Mouse (Mus musculus): ENCODE data around the gene Hivep2. TPM values are rescaled to one million over a fixed set of nuclear protein-coding genes. Genes with fewer than 3 reads are reported as not detected.

Hivep2 gene
- polyA plus RNA-seq, 1 experiment from 2014 or later: 6.9 TPM

DNA sequence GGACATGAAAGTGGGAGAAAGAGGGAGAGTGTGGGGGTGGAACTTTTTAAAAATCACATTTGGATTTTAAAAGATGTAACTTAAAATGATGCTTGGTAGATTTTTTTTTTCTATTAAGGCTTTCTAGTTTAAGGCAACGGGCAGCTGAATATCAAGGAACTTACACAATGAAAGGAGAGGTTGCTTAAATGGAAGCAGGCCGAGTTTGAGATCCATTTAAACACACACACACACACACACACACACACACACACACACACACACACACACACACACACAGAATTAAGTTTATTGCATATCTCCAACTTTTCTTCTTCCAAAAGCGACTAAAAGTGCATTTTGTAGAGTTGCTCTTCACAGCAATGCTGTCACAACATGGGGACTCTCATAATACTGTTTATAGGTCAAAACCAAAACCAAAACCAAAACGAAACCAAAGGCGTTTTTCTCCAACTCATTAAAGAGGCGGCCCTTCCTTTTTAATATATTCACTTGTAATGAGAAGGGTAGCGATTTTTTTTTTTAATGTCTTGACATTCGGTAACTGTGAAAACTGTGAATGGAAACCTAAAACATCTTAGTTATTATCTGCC, 1.9 kb upstream of the Hivep2 start:
- Histone ChIP-seq H3K27me3 (replicated peaks) (no peaks in the 10 kb centered on the region), H3K9ac (peak overlapping the region; percentile 88), H3K4me2 (replicated peaks) (peak overlapping the region; percentile 98), H3K4me1 (peaks cover 5% of the 10 kb centered on the region; the same call in 1 of the 2 replicates), H3K9me3 (no peaks in the 10 kb centered on the region), H3K27ac (no peak overlapping the region), H3K36me3 (no peaks in the 10 kb centered on the region), H3K4me3 (peak overlapping the region; percentile 80)
- WGBS: 6% methylated on average over 8 of the region's 8 CpGs
- no peak for ATAC-seq (ENCODE audit: low FRiP score, low read depth)

DNA sequence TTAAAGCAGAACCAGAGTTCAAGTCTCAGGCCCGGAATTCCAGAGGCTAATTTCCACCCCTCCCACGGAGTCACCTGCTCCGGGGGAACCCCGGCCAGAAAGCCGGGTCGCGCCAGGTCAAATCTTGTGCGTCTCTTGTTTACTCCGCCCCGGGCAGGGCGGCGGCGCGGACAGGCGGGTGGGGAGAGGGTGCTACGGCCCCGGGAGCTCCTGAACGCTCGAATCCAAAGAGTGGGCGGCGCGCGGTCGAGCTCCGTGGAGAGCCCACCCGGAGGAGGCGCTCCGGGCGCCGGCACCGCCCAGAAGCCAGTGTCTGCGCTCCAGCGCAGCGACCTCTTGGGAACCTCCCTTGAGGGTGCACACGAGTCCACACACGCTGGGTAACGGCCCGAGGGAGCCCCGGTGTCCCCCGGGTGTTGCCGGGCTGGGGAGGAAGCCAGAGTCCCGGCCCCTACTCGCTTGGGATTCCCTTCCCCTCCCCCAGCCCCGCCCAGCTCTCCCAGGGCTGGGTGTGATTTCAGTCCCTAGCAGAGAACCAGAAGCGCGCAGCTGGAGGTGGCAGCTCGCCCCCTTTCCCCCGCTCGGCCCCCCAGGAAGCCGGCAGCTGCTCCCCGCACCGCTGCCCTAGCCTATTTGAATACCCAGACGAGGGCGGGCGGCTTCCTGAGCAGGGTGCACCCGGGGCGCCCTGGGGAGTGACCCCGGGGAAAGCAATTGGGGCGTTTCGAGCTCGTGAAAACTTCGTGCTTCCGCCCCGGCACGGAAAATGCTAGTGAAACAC, 1.2 kb upstream of the Hivep2 start:
- peak overlapping the region; percentile 98 for H3K4me2 ChIP-seq (replicated peaks)
- under 1% methylated on average over 65 of the region's 65 CpGs for WGBS
- H3K27me3 ChIP-seq (replicated peaks): no peaks in the 10 kb centered on the region
- no peaks in the 10 kb centered on the region for H3K36me3 ChIP-seq
- peak overlapping the region; percentile 88 for H3K9ac ChIP-seq
- H3K27ac ChIP-seq: peak overlapping the region; percentile 97
- peaks cover 5% of the 10 kb centered on the region; the same call in 1 of the 2 replicates for H3K4me1 ChIP-seq
- ATAC-seq (ENCODE audit: low FRiP score, low read depth): peak; percentile 23
- peak overlapping the region; percentile 80 for H3K4me3 ChIP-seq
- no peaks in the 10 kb centered on the region for H3K9me3 ChIP-seq

GRCm38 (mm10) chr10:13965316-13965973, 430 bp upstream of the Hivep2 start:
- ATAC-seq (ENCODE audit: low FRiP score, low read depth): peak; percentile 67
- H3K9me3 ChIP-seq: no peaks in the 10 kb centered on the region
- H3K27me3 ChIP-seq (replicated peaks): no peaks in the 10 kb centered on the region
- H3K4me2 ChIP-seq (replicated peaks): peak overlapping the region; percentile 98
- no peaks in the 10 kb centered on the region for H3K36me3 ChIP-seq
- peak overlapping the region; percentile 80 for H3K4me3 ChIP-seq
- peaks cover 5% of the 10 kb centered on the region; the same call in 1 of the 2 replicates for H3K4me1 ChIP-seq
- H3K27ac ChIP-seq: peak overlapping the region; percentile 97
- under 1% methylated on average over 51 of the region's 54 CpGs for WGBS
- peak overlapping the region; percentile 88 for H3K9ac ChIP-seq

GRCm38 (mm10) chr10:13966830-13967450, 1.1 kb downstream of the Hivep2 start:
- WGBS: under 1% methylated on average over 52 of the region's 66 CpGs
- Histone ChIP-seq H3K36me3 (no peaks in the 10 kb centered on the region), H3K9ac (peak overlapping the region; percentile 88), H3K4me2 (replicated peaks) (peak overlapping the region; percentile 98), H3K27ac (peak overlapping the region; percentile 97), H3K4me3 (peak overlapping the region; percentile 80), H3K27me3 (replicated peaks) (no peaks in the 10 kb centered on the region), H3K4me1 (peaks cover 5% of the 10 kb centered on the region; the same call in 1 of the 2 replicates), H3K9me3 (no peaks in the 10 kb centered on the region)
- ATAC-seq (ENCODE audit: low FRiP score, low read depth): peak; percentile 71

- no peaks in the 10 kb centered on the region for H3K36me3 ChIP-seq
- H3K4me3 ChIP-seq: peak overlapping the region; percentile 80
- H3K9ac ChIP-seq: peak overlapping the region; percentile 88
- ATAC-seq (ENCODE audit: low FRiP score, low read depth): peak; percentile 57
- no peaks in the 10 kb centered on the region for H3K9me3 ChIP-seq
- H3K27me3 ChIP-seq (replicated peaks): no peaks in the 10 kb centered on the region
- under 1% methylated on average over 36 of the region's 36 CpGs for WGBS
- peak overlapping the region; percentile 97 for H3K27ac ChIP-seq
- H3K4me1 ChIP-seq: peaks cover 5% of the 10 kb centered on the region; the same call in 1 of the 2 replicates
- H3K4me2 ChIP-seq (replicated peaks): peak overlapping the region; percentile 98
Observed at GRCm38 (mm10) chr10:13967451-13968233, 1.8 kb downstream of the Hivep2 start.

GRCm38 (mm10) chr10:13968234-13968555, 2.3 kb downstream of the Hivep2 start:
- Histone ChIP-seq H3K4me1 (peaks cover 5% of the 10 kb centered on the region; the same call in 1 of the 2 replicates), H3K27ac (peak overlapping the region; percentile 97; the same call in 1 of the 2 replicates), H3K4me3 (peak overlapping the region; percentile 80), H3K27me3 (replicated peaks) (no peaks in the 10 kb centered on the region), H3K9me3 (no peaks in the 10 kb centered on the region), H3K9ac (peak overlapping the region; percentile 88), H3K36me3 (no peaks in the 10 kb centered on the region), H3K4me2 (replicated peaks) (peak overlapping the region; percentile 98)
- 14% methylated on average over 5 of the region's 5 CpGs for WGBS
- no peak for ATAC-seq (ENCODE audit: low FRiP score, low read depth)

DNA sequence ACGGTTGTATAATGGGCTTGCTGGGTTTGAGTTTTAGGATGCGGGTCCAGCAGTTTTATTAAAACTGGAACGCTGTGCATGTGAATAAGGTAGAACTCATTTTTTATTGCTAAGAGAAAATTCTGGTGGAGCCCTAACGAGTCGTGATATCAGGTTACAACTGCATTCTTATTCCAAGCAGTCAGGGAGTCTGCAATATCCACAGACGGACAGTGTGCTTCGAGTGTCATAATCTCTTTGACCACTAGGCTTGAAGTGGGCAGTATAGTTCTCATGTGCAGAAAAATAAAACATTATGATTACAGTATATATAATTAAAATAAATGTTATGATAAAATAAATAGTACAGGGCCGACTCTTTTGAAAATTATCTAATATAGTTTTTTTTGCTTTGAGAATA, 3.1 kb downstream of the Hivep2 start:
- no peaks in the 10 kb centered on the region for H3K9me3 ChIP-seq
- no peak for ATAC-seq (ENCODE audit: low FRiP score, low read depth)
- no peak overlapping the region for H3K9ac ChIP-seq
- H3K4me2 ChIP-seq (replicated peaks): peak overlapping the region; percentile 1; the same call in 1 of the 2 replicates
- no peaks in the 10 kb centered on the region for H3K27me3 ChIP-seq (replicated peaks)
- no peak overlapping the region for H3K27ac ChIP-seq
- no peak overlapping the region for H3K4me3 ChIP-seq
- H3K36me3 ChIP-seq: no peaks in the 10 kb centered on the region
- peaks cover 5% of the 10 kb centered on the region; the same call in 1 of the 2 replicates for H3K4me1 ChIP-seq
- WGBS: 22% methylated on average over 8 of the region's 8 CpGs

- Histone ChIP-seq H3K27me3 (replicated peaks) (no peaks in the 10 kb centered on the region), H3K9me3 (no peaks in the 10 kb centered on the region), H3K9ac (no peak overlapping the region), H3K4me1 (peaks cover 5% of the 10 kb centered on the region; the same call in 1 of the 2 replicates), H3K36me3 (no peaks in the 10 kb centered on the region), H3K27ac (no peak overlapping the region), H3K4me2 (replicated peaks) (no peak overlapping the region), H3K4me3 (no peak overlapping the region)
- WGBS: 77% methylated on average over 3 of the region's 3 CpGs
- ATAC-seq (ENCODE audit: low FRiP score, low read depth): no peak
Observed at GRCm38 (mm10) chr10:13970321-13970720, 4.4 kb downstream of the Hivep2 start.

- Histone ChIP-seq H3K27ac (no peak overlapping the region), H3K27me3 (replicated peaks) (no peaks in the 10 kb centered on the region), H3K36me3 (no peaks in the 10 kb centered on the region), H3K4me2 (replicated peaks) (no peak overlapping the region), H3K9me3 (no peaks in the 10 kb centered on the region), H3K4me1 (peaks cover 6% of the 10 kb centered on the region; the same call in 1 of the 2 replicates), H3K4me3 (no peak overlapping the region), H3K9ac (no peak overlapping the region)
- WGBS: 35% methylated on average over 5 of the region's 5 CpGs
- no peak for ATAC-seq (ENCODE audit: low FRiP score, low read depth)
Observed at GRCm38 (mm10) chr10:13971268-13971667, 5.4 kb downstream of the Hivep2 start.

- Histone ChIP-seq H3K4me1 (peaks cover 3% of the 10 kb centered on the region; the same call in 1 of the 2 replicates), H3K9ac (no peak overlapping the region), H3K36me3 (no peaks in the 10 kb centered on the region), H3K4me3 (no peak overlapping the region), H3K4me2 (replicated peaks) (no peak overlapping the region), H3K27ac (no peak overlapping the region), H3K27me3 (replicated peaks) (no peaks in the 10 kb centered on the region), H3K9me3 (no peaks in the 10 kb centered on the region)
- 86% methylated on average over 7 of the region's 7 CpGs for WGBS
- ATAC-seq (ENCODE audit: low FRiP score, low read depth): no peak
Observed at GRCm38 (mm10) chr10:13973563-13974179, 7.8 kb downstream of the Hivep2 start.

DNA sequence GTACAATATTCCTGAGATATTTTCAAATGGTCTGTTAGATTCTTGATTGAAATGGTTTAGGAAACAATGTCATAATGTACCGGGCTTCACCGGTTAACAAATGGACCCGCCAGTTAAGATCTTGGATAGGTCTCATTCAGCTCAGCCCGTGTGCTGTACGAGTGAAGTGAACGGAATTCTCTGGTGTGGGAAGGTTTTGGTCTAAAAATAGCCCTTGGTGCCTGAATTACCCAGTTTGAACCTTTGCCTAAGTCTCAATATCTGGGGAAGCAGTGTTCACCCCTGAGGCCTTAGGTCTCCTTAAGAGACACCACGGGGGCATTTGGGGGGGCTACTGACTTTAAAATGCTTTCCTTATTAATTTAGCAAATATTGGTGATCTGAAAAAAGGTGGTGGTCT, 8.6 kb downstream of the Hivep2 start:
- Histone ChIP-seq H3K4me2 (replicated peaks) (no peak overlapping the region), H3K9me3 (no peaks in the 10 kb centered on the region), H3K36me3 (no peaks in the 10 kb centered on the region), H3K4me3 (no peak overlapping the region), H3K4me1 (peaks cover 3% of the 10 kb centered on the region; the same call in 1 of the 2 replicates), H3K27me3 (replicated peaks) (no peaks in the 10 kb centered on the region), H3K27ac (no peak overlapping the region), H3K9ac (no peak overlapping the region)
- ATAC-seq (ENCODE audit: low FRiP score, low read depth): no peak
- WGBS: 84% methylated on average over 7 of the region's 7 CpGs
